Mouse (Mus musculus): ENCODE measurements around the gene H2-Ke6.
"Not testable (repeated sequence)": the region's sequence is repeated elsewhere in the genome, so short reads cannot be mapped to it uniquely, and the experiment has no call there.

Gene H2-Ke6

DNA sequence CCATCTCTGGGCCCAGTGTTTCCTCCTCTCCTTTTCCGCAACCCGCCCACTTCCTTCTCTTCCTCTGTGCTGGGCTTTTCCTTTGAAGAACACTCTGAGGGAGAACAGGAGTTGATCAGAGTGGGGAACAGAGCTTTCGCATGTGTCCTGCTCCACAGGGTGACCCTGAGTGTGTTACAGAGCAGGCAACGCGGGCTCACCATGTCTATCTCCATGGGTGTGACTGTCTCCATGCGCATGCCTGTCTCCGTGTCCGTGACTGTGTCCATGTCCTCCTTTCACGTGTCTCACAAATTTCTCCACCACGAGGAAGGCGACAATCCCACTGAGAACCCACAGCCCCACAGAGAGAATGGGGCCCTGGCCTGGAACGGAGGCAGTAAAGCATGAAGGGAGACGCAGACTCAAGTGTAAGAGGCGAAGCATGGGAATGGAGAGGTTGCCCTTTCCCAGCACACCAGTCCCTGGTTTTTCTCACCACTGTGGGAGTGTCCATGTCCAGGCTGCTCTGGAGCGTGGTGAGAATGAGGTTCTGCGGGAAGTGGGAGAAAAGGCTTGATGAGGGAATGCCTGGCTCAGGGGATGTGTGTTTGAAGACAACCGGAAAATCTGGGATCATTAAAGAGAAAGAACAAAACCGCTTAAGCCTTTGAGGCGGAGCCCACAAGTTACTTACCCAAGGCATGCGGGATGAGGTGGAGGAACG lies 2.2 kb upstream of the H2-Ke6 start:
- no peak for DNase-seq (ENCODE audit: low read depth in 2 of 2, low spot score in 2 of 2)

GRCm38 (mm10) chr17:34029150-34029889 lies 1.5 kb upstream of the H2-Ke6 start:
- DNase-seq (ENCODE audit: low read depth in 2 of 2, low spot score in 2 of 2) = no peak

DNA sequence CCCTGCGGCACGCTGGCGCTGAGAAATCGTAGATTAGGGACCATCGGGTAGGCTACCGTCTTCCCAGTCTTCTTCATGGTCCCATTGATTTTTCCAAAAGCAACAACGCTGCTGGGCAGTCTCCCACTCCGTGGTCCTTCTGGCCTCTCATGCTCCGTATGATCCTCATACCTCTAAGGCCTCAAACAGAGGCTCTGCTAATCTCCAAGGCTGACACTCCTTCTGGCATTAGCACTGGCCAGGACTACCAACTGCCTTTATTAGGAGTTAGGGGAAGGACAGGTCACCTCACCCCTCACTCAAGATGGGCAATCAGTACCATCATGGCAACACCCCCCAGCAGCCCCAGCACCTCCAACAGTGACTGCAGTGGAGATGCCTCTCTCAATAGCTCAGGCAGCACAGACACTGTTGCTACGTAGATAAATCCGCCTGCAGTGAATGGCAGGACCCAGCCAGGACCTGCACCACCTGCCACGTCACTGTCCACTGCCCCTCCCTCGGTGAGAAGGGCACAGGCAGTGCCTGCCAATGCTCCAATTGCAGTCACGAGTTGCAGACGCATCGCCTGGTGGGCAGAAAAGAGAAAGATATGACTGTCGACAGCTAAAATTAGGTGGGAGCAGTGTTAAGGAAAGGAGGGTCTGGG lies 765 bp upstream of the H2-Ke6 start:
- no peak for DNase-seq (ENCODE audit: low read depth in 2 of 2, low spot score in 2 of 2)

DNA sequence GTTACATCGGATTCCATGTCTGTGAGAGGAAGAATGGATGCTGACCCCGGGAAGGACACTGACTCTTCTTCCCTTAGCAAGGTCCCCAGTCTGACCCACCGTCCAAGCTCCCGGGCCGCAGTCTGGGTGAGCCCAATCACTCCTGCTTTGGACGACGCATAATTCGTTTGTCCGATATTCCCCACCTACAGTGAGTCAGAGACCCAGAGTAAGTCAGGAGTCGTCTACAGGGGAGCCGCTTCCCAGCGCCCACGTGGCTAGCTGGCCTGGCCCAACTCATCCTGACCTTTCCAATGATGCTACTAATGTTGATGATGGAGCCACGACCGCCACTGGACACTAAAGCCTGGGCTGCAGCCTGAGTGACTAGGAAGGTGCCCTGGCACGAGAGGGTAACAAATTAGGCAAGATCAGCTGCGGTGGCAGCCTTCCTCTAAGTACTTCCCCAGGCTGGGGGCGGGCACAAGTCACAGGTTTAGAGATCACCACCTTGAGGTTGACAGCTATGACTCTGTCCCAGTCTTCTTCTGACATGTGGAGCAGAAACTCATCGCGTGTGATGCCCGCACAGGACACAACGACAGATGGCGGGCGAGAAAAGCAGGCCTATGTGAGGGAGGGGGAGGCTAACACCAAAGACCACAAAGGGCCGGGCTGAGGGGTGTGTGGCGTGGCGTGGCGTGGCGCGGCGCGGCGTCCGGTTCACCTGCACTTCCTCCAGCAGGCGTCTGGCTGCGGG lies 774 bp downstream of the H2-Ke6 start:
- DNase-seq (ENCODE audit: low read depth in 2 of 2, low spot score in 2 of 2) = peak; percentile 61 to 67

GRCm38 (mm10) chr17:34026221-34026620 lies 1.6 kb downstream of the H2-Ke6 start:
- no peak for DNase-seq (ENCODE audit: low read depth in 2 of 2, low spot score in 2 of 2)

DNA sequence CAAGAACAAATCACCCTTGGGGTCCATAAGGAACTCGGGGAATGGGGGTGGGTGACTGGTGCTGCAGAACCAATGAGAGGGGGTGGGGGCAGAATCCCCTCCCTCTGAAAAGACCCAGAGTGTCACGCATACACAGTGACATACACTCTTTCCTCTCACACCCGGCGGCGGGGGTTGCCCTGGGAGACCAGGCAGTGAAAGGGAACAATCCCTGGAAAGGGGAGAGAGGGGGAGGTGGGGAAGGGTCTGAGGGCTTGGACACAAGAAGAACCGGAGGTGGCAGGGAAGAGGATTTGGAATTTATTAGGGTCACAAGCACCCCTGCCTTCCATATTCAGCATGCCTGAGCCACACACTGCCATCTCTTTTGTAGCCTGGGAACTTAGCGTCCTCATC lies 2.1 kb downstream of the H2-Ke6 start:
- DNase-seq (ENCODE audit: low read depth in 2 of 2, low spot score in 2 of 2) = no peak

- no peak for DNase-seq (ENCODE audit: low read depth in 2 of 2, low spot score in 2 of 2)
Observed at GRCm38 (mm10) chr17:34024861-34025755, 2.8 kb downstream of the H2-Ke6 start.

DNA sequence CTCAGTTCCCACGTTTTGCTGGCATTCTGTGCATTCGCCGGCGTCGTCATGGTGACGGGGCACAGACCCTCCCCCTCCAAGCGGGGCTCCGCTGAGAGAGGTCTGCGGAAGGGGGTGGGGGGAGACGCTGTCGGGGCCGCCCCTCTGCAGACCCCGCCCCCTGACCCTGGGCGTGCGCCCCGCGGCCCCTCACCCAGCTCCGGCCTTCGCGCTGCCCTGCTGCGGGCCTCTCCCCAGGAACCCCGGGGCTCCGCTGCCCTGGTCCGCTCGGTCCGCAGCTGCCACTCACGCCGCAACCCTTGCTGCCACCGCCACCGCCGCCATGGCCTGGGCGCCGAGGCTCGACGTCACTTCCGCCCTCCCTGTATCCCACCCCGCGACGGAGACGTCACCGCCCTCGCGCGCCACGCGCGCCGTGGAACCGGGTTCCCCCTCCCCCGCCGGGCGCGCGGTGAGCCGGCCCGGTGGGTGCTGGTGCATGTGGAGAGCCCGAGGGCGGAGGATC lies 3.5 kb downstream of the H2-Ke6 start, which contains the start of gene Ring1:
TSS of gene Ring1 (minus strand) at position 364 of the 505 bp plus-strand sequence.
- DNase-seq (ENCODE audit: low read depth in 2 of 2, low spot score in 2 of 2) = peak; percentile 80 to 81

DNA sequence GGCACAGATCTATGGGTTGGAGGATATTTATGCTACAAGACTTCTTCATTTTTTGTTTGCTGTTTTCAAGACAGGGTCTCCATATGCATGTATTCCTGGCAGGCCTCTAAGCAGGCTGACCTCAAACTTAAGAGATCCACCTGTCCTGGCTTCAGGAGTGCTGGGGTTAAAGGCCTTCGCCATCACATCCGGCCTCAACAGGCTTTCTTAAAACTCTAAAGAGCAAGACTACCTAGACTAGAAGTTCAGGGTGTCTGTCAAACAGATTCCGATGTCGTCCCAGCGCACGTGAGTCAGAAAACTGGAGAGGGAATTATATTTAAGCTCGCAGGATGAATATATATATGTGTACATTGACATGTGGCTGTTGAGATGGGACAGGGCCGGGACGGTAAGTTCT lies 4.2 kb downstream of the H2-Ke6 start:
- no peak for DNase-seq (ENCODE audit: low read depth in 2 of 2, low spot score in 2 of 2)

- no peak for DNase-seq (ENCODE audit: low read depth in 2 of 2, low spot score in 2 of 2)
Observed at GRCm38 (mm10) chr17:34022987-34023386, 4.9 kb downstream of the H2-Ke6 start.

DNA sequence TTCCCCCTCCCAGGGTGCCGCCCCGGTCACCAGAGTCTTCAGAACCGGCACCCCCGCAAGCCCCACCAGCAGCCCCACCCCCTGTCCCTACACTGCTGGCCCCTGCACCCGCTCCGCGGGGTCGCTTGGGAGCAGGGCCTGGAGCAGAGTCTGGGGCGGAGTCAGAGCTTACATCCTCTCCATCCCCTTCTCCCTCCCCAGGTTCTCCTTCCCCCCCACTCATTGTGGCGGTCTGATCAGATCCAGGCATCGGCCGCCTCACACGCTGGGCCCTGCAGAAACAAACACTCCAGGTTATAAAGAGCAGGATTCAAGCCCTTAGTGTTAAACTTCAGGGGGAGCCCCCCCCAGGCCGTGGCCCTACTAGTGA lies 5.5 kb downstream of the H2-Ke6 start:
- DNase-seq (ENCODE audit: low read depth in 2 of 2, low spot score in 2 of 2) = no peak

DNA sequence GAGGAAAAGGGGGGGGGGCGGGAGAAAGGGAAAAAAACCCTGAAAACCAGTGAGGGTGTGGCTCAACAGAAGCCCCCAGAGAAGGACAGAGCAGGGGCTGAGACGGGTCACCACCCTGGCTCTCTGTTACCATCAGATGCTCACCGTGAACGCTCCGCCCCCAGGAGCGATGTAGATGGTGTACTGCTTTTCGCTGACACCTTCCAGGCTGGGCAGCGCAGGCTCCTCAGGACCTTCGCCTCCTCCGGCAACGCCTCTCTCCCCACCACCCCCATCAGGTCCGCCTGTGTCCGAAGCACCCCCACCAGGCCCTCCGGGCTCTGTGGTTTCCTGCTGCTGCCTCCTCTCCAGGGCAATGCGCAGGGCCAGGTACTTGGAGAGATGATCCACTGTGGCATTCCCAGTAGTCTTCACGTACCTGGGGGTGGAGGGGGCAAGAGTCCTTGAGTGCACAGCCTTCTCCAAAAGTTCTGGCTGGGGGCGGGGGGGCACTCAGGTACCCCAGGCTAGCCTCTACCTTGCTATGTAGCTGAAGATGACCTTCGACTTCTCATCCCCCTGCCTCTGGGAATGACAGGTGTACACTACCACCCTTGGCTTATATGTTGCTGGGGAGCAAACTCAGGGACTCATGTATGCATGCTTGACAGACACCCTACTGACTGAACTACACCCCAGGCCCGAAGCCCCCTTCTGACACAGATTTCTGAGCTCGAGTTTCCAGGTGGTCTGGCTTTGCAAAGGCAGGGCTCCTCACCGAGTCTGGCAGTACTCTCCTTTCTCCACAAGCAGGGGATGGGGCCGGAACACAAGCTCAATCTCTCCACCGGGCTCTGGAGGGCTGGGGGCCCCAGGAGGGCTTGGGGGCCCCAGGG lies 6.1 kb downstream of the H2-Ke6 start:
- DNase-seq (ENCODE audit: low read depth in 2 of 2, low spot score in 2 of 2) = no peak

- DNase-seq (ENCODE audit: low read depth in 2 of 2, low spot score in 2 of 2) = no peak
Observed at GRCm38 (mm10) chr17:34013436-34013835, 14.4 kb downstream of the H2-Ke6 start.

DNA sequence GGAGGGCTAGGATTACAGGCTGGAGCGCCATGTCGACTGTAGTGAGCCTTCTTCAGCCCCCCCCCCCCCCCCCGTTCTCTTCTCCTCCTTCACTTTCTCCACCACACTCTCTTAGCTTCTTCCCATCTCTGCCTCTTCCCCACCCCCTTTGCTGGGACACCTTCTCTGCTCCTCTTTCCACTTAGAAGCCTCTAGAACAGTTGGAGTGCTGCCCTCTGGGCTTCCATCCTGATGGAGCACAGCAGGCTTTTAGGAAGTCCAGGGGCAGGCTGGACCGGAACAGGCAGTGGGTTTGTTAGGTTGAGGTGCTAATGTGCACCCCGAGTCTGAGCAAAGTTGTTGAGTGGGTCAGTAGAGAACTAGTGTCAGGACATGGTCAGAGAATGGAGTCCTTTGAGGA lies 17.7 kb downstream of the H2-Ke6 start:
- no peak for DNase-seq (ENCODE audit: low read depth in 2 of 2, low spot score in 2 of 2)

DNA sequence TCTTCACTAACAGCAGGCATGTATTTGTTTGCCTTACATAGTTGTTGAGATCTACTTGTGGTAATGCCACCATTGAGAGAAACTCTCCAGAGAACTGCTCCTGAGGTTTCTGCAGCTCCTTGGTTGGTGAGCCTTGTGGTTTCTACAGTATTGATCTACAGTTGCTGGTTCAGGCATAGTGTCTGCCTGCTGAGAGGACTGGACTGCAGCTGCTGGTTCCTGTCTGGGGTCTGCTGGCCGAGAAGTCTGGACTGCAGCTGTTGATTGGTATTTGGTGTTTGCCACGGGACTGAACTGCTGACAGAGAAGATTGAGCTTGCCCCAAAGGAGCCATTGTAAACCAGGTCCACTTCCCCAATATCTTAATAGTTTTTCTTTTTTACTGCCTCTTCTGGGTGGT lies 21.3 kb downstream of the H2-Ke6 start:
- no peak for DNase-seq (ENCODE audit: low read depth in 2 of 2, low spot score in 2 of 2)

- peak in 1 of 2 experiments; percentile 70 for DNase-seq (ENCODE audit: low read depth in 2 of 2, low spot score in 2 of 2)
Observed at GRCm38 (mm10) chr17:34003426-34003825, 24.4 kb downstream of the H2-Ke6 start.

DNA sequence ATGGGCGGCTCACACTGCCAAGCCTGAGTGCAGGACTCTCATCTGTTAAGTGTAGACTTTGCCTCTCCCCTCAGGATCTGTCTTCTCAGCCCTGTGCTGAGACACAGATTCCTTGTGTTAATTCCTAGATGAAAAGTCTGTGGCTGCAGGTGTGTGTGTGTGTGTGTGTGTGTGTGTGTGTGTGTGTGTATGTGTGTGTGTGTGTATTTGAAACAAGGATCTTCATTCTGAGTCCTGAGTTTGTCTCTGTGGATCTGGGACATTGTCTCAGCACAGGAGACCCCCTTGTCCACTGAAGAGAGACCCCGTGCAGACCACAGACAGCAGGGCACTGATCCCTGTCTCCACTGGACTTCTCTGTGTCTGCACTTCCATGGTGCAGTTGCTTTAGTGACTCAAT lies 27.1 kb downstream of the H2-Ke6 start:
- not testable (repeated sequence) for DNase-seq (ENCODE audit: low read depth in 2 of 2, low spot score in 2 of 2)

GRCm38 (mm10) chr17:34000150-34000537 lies 27.7 kb downstream of the H2-Ke6 start, which contains the start of gene H2-K1:
H2-K1 (minus strand) TSS chr17:34000347.
- DNase-seq (ENCODE audit: low read depth in 2 of 2, low spot score in 2 of 2) = peak; percentile 96 to 98
